In genomic region chr11:113760476-113760875, GRCm38 (mm10) we compare ENCODE assay signal across 23 mouse cellular contexts. TPM values are rescaled to one million over a fixed set of nuclear protein-coding genes. Genes with fewer than 3 reads are reported as not detected.
A peak's percentile ranks its signal among the peaks of the same experiment; 100 is the strongest.
DNase-seq lines count a peak whose midpoint lies in the region; ATAC-seq and TF ChIP-seq lines count a peak whose summit lies in the region.
"Had no signal": no experiment of that assay in that cellular context is flagged by ENCODE, and none has a peak within 500 bp of the region (broad histone marks: within the 10 kb centered on the region; RNA-seq: fewer than 3 reads in every experiment).

No protein-coding gene starts in this region.

- no peaks in the 10 kb centered on the region for H3K36me3 ChIP-seq in embryonic facial prominence, embryonic 13.5 days
- H3K36me3 ChIP-seq in embryonic facial prominence, embryonic 10.5 days (replicated peaks): no peaks in the 10 kb centered on the region
- H3K36me3 ChIP-seq in lung, embryonic 16.5 days (ENCODE audit: control insufficient read depth, insufficient read depth, low read length): no peaks in the 10 kb centered on the region
- H3K36me3 ChIP-seq in forebrain, postnatal 0 days (ENCODE audit: insufficient read depth): no peaks in the 10 kb centered on the region
- H3K36me3 ChIP-seq: forebrain, embryonic 10.5 days; G1E; midbrain, embryonic 13.5 days; neural tube, embryonic 13.5 days had no signal

- H3K4me2 ChIP-seq in embryonic facial prominence, embryonic 13.5 days: no peak overlapping the region
- no peak overlapping the region for H3K4me2 ChIP-seq in lung, embryonic 16.5 days (ENCODE audit: low read depth, low read length)
- H3K4me2 ChIP-seq in forebrain, postnatal 0 days (ENCODE audit: low read depth): no peak overlapping the region
- H3K4me2 ChIP-seq: midbrain, embryonic 13.5 days; neural tube, embryonic 13.5 days had no signal

- no peak for TF ChIP-seq CTCF in forebrain, postnatal 0 days (IDR thresholded peaks at IDR 0.05; ENCODE audit: low read depth)

- no peak overlapping the region for H3K4me3 ChIP-seq in embryonic facial prominence, embryonic 13.5 days
- no peak overlapping the region for H3K4me3 ChIP-seq in embryonic facial prominence, embryonic 10.5 days
- H3K4me3 ChIP-seq in lung, embryonic 16.5 days (ENCODE audit: low read length): no peak overlapping the region
- no peak overlapping the region for H3K4me3 ChIP-seq in forebrain, postnatal 0 days (ENCODE audit: low read depth, low read length)
- H3K4me3 ChIP-seq: forebrain, embryonic 10.5 days; gastrocnemius, adult 2 months; midbrain, embryonic 13.5 days; neural tube, embryonic 13.5 days had no signal

- ATAC-seq in embryonic facial prominence, embryonic 13.5 days (ENCODE audit: insufficient number of reproducible peaks, insufficient read depth, low FRiP score, low TSS enrichment, low read depth): no peak
- ATAC-seq in lung, embryonic 16.5 days (ENCODE audit: low read depth): no peak
- ATAC-seq in forebrain, postnatal 0 days: no peak
- ATAC-seq: midbrain, embryonic 13.5 days had no signal

- H3K4me1 ChIP-seq in embryonic facial prominence, embryonic 13.5 days: peaks cover 32% of the 10 kb centered on the region
- peaks cover 21% of the 10 kb centered on the region for H3K4me1 ChIP-seq in embryonic facial prominence, embryonic 10.5 days
- H3K4me1 ChIP-seq in lung, embryonic 16.5 days (replicated peaks; ENCODE audit: control insufficient read depth, insufficient read depth, low read length): peaks cover 3% of the 10 kb centered on the region; the same call in 1 of the 2 replicates
- no peaks in the 10 kb centered on the region for H3K4me1 ChIP-seq in forebrain, postnatal 0 days (ENCODE audit: insufficient read depth)

- H3K9ac ChIP-seq in embryonic facial prominence, embryonic 13.5 days: no peak overlapping the region
- no peak overlapping the region for H3K9ac ChIP-seq in lung, embryonic 16.5 days (ENCODE audit: low read length)
- H3K9ac ChIP-seq in forebrain, postnatal 0 days: no peak overlapping the region
- H3K9ac ChIP-seq: liver, embryonic 14.5 days; midbrain, embryonic 13.5 days; neural tube, embryonic 13.5 days had no signal

- DNase-seq in embryonic facial prominence, embryonic 10.5 days (ENCODE audit: low spot score): no peak
- peak; percentile 46 for DNase-seq in NIH3T3 (ENCODE audit: low read depth)
- DNase-seq in adrenal gland, postnatal 25 days: peak; percentile 59
- DNase-seq in frontal cortex, postnatal 25 days (ENCODE audit: low spot score in 2 of 2): no peak
- DNase-seq in spleen, postnatal 14 days (ENCODE audit: low spot score in 2 of 2): no peak
- DNase-seq in forebrain, postnatal 0 days: no peak
- DNase-seq: cerebellum, adult 8-10 months; gastrocnemius, adult 2 months; heart, adult 11 months; heart, postnatal 36 days; kidney, adult 9 months; kidney, postnatal 25 days; right cerebral cortex, postnatal 14 days; thymus, adult 2 months had no signal

- no peaks in the 10 kb centered on the region for H3K27me3 ChIP-seq in embryonic facial prominence, embryonic 13.5 days
- no peaks in the 10 kb centered on the region for H3K27me3 ChIP-seq in embryonic facial prominence, embryonic 10.5 days (replicated peaks; ENCODE audit: low read depth, poor library complexity, severe bottlenecking)
- H3K27me3 ChIP-seq in lung, embryonic 16.5 days (ENCODE audit: control insufficient read depth, insufficient read depth, low read depth, low read length): no peaks in the 10 kb centered on the region
- no peaks in the 10 kb centered on the region for H3K27me3 ChIP-seq in forebrain, postnatal 0 days (ENCODE audit: insufficient read depth, low read length)
- H3K27me3 ChIP-seq: midbrain, embryonic 13.5 days; neural tube, embryonic 13.5 days had no signal

- 71% methylated on average over 7 of the region's 7 CpGs for WGBS in embryonic facial prominence, embryonic 13.5 days
- WGBS in embryonic facial prominence, embryonic 10.5 days: 84% methylated on average over 7 of the region's 7 CpGs
- WGBS in lung, embryonic 16.5 days: 38% methylated on average over 7 of the region's 7 CpGs
- WGBS in forebrain, postnatal 0 days: 74% methylated on average over 7 of the region's 7 CpGs

- H3K9me3 ChIP-seq in embryonic facial prominence, embryonic 13.5 days: no peaks in the 10 kb centered on the region
- H3K9me3 ChIP-seq in embryonic facial prominence, embryonic 10.5 days: no peaks in the 10 kb centered on the region
- H3K9me3 ChIP-seq in lung, embryonic 16.5 days (ENCODE audit: control insufficient read depth, low read length): no peaks in the 10 kb centered on the region
- H3K9me3 ChIP-seq in forebrain, postnatal 0 days (ENCODE audit: low read length): no peaks in the 10 kb centered on the region
- H3K9me3 ChIP-seq: forebrain, embryonic 10.5 days; G1E; midbrain, embryonic 13.5 days; neural tube, embryonic 13.5 days had no signal

- H3K27ac ChIP-seq in embryonic facial prominence, embryonic 13.5 days: peak overlapping the region; percentile 28; the same call in 1 of the 2 replicates
- H3K27ac ChIP-seq in embryonic facial prominence, embryonic 10.5 days (replicated peaks): no peak overlapping the region
- H3K27ac ChIP-seq in lung, embryonic 16.5 days (ENCODE audit: low read length): peak overlapping the region; percentile 5; the same call in 1 of the 2 replicates
- H3K27ac ChIP-seq in forebrain, postnatal 0 days (ENCODE audit: low read depth, low read length): no peak overlapping the region
- H3K27ac ChIP-seq: forebrain, embryonic 10.5 days; gastrocnemius, adult 2 months; liver, embryonic 14.5 days; midbrain, embryonic 13.5 days; neural tube, embryonic 13.5 days had no signal

RNA-seq across cellular contexts. Expression of gene Cdc42ep4, which starts 8.8 kb away (rescaled TPM):
- 108 and 119 TPM in 2 replicates for polyA plus RNA-seq in embryonic facial prominence, embryonic 13.5 days (2015; fragmentation: Nextera tagmentation; extraction: Ambion mirVana)
- polyA plus RNA-seq in embryonic facial prominence, embryonic 10.5 days (2016; fragmentation: Nextera tagmentation; extraction: Ambion mirVana): 117 TPM in 2 replicates
- total RNA-seq in adrenal gland, postnatal 25 days (2021): 114 and 133 TPM in 2 replicates
- 129 and 130 TPM in 2 replicates for polyA plus RNA-seq in lung, embryonic 16.5 days (2015; fragmentation: Nextera tagmentation; extraction: Ambion mirVana)
- 86.6 and 102 TPM in 2 replicates for total RNA-seq in forebrain, postnatal 0 days (2014; rRNA removed)
- 75.4 and 81.0 TPM in 2 replicates for polyA plus RNA-seq in forebrain, postnatal 0 days (2015; fragmentation: Nextera tagmentation; extraction: Ambion mirVana)

RNA-seq across cellular contexts. Expression of gene Cpsf4l, which starts 50.7 kb away (rescaled TPM):
- polyA plus RNA-seq in embryonic facial prominence, embryonic 13.5 days (2015; fragmentation: Nextera tagmentation; extraction: Ambion mirVana): 1.5 and 1.7 TPM in 2 replicates
- polyA plus RNA-seq in embryonic facial prominence, embryonic 10.5 days (2016; fragmentation: Nextera tagmentation; extraction: Ambion mirVana): 0.34 and 0.69 TPM in 2 replicates
- total RNA-seq in adrenal gland, postnatal 25 days (2021): 0.76 TPM in 2 replicates
- polyA plus RNA-seq in lung, embryonic 16.5 days (2015; fragmentation: Nextera tagmentation; extraction: Ambion mirVana): 0.90 and 3.1 TPM in 2 replicates
- not detected in 2 replicates for total RNA-seq in forebrain, postnatal 0 days (2014; rRNA removed)
- polyA plus RNA-seq in forebrain, postnatal 0 days (2015; fragmentation: Nextera tagmentation; extraction: Ambion mirVana): 0.10 and 0.30 TPM in 2 replicates
- total RNA-seq: G1E; gastrocnemius, adult 2 months; heart, postnatal 36 days; megakaryocyte progenitor cell, adult 5-6 weeks had no signal
- polyA plus RNA-seq: G1E; spleen, adult 2 months had no signal

Comparison
In these comparisons a context has a peak if more than half of its experiments do, and no peak if none do; other contexts are left out.
1. H3K27ac ChIP-seq: peak in embryonic facial prominence, embryonic 13.5 days (single experiment) and lung, embryonic 16.5 days (single experiment); none in embryonic facial prominence, embryonic 10.5 days (single experiment) and forebrain, postnatal 0 days (single experiment).
2. DNase-seq: peak in NIH3T3 (single experiment) and adrenal gland, postnatal 25 days (single experiment); none in embryonic facial prominence, embryonic 10.5 days (single experiment), frontal cortex, postnatal 25 days (0 of 2), spleen, postnatal 14 days (0 of 2) and forebrain, postnatal 0 days (single experiment).